Mouse (Mus musculus) T-helper 1 cell (primary cell): ENCODE data around the gene Map2k7.

ENCODE experiments used
- in situ Hi-C: fragments of 300-600 bp; cut with MboI, MseI; formaldehyde crosslinking; loops from one replicate; pipeline ENCODE4 v1.15.1; 2025; ENCODE audit warnings: high pct_unique_total_duplicates

Map2k7 gene

DNA sequence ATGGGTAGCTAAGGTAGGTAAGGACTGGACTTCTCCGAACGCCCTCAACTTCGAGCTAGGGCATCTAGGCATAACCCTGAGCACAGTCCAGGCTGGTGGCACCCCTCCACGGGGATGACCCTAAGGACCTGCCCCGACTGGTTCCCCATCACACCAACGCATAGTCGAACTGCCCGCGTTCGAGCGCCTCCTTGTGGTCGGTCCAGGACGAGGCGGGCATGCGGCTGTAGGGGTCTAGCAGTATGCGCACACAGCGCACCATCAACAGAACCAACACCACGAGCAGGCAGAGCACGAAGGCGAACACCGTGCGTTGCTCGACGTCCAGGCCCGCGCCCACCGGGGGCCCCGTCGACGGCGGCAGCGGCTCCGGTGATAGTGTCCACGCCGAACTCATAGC is 19.7 kb downstream of the Map2k7 start:
- in situ Hi-C loops, result no loop called here

DNA sequence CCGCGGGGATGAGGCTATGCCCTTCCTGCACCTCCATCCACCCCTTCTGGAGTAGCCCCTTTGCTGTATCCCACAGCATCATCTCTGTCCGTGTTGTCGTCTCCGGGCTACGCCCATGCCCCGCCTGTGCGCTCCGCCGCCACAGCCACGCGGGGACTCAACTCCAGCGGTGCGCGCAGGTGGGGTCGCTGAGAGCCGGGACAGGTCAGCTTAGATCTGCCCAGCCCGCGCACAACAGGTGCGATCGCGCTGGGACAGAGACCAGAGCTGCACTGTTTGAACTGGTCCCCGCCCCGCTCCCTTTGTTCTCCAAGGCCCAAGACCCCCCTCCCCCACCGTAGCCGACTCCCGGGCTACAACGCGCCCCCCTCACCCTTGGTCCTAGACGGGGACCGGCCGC is 20.1 kb downstream of the Map2k7 start:
- in situ Hi-C loops, result no loop called here

DNA sequence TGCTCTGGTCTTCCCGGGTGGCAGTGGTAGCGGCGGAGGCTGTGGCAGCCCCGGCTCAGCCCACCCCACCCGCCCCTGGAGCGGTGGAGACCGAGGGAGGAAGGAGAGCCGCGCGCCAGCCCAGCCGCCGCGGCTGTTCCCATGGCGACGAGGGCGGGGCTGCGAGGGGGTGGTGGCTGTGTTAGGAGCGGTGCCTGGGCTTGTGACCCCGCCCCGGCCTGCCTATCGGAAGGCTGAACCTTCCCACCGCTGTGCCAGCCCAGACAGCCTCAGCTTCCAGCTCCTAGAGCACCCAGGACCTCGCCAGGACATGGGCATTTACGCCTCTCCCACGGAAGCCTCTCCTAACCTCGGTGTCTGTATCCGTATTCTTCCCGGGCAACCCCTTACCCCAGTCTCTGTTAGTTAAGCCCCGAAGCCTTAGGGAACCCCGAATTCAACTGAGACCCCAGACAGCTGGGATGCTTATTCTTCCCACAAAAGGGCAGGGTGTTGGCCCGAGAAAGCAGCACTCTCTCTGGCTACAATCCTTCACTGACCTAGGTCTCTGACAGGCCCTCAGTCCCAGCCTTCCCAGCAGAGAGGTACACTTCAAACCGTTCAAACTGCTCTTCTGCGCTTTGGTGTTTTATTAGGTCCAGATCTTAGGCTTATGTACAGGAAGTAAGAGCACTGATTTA is 20.7 kb downstream of the Map2k7 start, which contains the start of gene Ctxn1:
Gene Ctxn1 (minus strand): TSS at position 150 of the 680 bp plus-strand sequence.
- in situ Hi-C loops, result no loop called here

DNA sequence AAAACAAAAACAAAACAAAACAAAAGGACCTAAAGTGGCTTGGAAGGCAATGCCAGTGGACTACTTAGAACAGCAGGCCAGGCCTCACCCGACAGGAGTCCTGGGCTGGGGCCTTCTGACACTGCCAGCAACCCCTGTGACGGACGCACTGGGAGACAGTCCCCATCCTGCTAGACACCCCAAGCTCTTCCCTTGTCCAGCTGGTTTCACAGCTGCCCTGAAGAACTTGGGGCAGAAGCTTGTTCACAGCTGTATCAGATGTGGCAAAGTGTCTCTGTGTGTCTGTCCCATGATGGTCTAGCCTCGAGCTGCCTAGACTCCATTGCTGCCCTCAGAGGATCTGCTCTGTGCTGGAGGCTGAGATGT is 21.2 kb downstream of the Map2k7 start:
- in situ Hi-C loops, result no loop called here

DNA sequence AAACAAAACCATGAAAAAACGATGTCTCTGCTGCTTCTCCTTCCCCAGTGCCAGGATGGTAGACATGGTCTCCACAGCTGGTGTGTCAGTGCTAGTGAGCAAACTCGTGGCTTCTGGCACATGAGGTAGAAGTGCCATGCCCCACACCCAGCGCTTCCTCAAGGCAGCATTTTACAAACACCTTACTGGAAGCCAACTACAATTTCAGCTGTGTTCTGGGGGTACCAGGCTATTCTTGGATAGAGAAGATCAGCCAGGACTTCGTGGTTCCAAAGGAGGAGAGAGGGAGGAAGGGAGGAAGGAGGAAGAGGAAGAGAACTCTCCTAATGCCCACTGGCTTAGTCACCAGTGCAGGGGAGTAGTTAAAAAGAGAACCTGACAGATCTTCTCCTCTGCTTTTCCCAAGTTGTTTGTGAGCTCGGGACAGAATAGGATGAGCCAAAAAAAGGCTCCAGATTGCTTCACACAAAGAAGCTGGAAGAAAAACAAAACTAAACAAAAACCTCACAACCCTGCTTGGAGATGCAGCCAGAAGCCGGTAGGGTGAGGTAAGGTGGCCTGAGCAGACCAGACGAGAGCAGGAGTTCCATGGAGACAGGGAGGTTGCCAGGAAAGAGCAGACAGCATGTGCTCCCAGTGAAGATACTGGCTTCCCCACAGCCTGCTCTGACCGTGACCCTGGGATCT is 24.7 kb downstream of the Map2k7 start:
- in situ Hi-C loops, result no loop called here

DNA sequence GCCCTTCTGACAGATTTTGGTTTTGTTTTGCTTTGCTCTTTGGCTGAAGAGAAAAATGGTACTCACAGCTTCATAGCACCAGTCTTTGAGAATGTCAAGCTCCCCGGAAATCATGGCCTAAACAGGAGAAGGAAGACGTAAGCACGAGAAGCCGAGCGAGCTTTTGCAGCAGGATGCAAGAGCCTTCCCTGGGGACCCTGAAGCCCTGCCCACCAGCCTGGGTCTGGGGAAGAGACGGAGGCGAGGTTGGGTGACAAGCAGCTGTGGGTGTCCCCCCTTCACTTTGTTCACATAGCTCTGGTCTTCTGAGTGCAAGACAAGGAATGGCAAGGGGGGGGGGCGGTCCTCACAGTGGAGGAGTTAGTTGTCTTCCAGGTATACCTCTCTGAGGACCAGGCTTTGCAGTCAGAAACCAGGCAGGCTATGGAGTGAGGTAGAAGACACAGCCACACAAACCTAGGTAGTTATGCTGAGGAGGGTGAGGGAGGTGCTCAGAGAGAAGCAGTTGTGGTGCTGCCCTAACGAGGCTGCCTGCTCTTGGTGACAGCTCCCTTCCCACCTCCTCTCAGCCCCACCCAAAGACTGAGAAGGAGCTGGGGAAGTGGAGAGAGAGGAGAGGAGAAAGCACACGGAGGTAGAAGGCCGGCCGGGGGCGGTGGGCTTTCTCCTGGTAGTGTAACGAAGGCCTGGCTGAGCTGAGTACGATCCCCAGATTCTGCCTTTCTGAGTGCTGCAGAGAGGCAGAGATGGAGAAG is 26.8 kb downstream of the Map2k7 start:
- in situ Hi-C loops, result no loop called here

DNA sequence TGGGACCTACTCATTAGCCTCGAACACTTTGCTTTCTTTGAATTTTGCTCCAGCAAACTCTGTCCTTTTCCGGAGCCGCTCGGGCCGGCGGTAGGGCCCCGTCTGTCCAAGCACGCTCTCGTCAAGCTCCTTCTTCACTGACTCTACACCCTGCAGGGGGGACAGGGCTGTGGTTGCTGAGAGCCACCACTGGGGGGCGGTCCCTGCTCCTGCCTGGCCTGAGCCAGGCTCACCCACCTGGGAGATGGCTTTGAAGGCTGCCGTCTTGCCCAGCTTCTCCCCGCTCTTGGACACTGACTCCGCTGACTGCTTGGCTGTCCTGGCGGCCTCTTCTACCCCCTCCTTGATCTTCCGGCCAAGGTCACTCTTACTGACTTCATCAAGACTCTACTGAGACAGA is 29.1 kb downstream of the Map2k7 start:
- in situ Hi-C loops, result no loop called here

DNA sequence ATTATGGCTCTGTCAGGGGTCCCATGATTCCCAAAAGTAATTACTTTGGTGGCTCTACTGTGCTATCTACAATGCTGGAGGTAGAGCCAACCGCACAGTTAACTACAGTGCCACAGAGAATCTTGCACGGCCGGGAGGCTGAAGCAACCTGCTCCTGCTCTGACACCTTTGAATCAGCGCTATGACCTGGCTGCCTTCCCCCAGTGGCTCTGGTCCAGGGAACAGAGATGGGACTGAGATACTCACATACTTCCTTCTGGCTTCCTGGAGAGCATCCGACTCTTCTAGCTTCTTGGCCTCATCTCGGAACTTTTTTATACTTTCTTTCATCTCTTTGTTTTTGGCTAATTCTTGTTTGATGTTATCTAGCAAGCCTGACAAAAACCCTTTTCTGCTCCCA is 31.1 kb downstream of the Map2k7 start:
- in situ Hi-C loops, result no loop called here

DNA sequence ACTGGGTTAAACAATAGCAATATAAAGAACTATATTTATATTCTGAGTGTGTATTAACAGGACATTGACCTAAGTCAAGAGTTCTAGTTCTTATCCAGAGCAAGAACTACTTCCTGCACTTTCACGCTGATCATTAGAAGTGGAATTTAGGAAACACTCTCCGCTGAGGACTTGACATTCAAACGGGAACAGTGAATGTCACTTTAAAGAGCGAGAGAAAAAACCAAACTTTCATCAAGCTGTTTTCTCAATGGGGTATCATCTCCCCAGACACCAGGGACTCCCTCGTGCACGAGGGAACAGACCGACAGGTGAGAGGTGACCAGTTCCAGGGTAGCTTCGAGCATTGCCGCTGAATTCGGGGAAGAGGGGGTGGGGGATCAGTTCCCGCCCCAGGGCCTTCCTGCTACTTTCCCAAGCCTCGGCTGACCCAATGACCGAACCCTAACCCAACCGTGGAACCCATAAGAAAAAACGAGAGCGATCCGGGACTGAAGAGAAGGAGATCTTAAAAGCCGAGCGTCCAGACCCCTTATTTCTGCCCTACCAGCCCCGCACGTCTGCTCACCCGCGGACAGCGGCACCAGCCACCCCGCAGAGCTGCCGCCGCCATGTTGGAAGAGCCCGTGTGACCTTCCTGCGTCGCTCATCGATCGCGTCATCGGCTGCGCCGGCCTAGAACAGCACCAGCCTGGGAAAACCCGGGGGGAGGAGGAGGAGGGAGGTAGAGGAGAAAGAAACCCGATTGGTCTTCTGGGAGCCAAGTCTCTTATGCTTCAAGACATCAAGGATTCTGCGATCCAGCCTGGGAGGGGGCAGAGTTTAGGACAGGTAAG is 37.0 kb downstream of the Map2k7 start, which contains the start of gene Timm44:
Gene Timm44 (minus strand): TSS at position 639 of the 836 bp plus-strand sequence.
- in situ Hi-C loops, result no loop called here

DNA sequence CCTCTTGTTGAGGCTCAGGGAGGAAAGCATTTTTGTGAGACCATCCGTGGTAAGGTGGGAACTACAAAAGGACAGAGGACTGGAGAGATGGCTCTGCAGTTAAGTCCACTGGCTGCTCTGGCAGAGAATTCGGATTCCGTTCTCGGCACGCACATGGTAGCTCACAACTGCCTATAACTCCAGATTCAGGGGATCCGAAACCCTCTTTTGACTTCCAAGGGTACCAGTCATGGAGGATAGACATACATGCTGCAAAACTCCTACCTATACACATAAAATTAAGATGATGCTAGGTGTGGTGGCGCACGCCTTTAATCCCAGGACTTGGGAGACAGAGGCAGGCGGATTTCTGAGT is 37.5 kb downstream of the Map2k7 start:
- in situ Hi-C loops, result no loop called here

DNA sequence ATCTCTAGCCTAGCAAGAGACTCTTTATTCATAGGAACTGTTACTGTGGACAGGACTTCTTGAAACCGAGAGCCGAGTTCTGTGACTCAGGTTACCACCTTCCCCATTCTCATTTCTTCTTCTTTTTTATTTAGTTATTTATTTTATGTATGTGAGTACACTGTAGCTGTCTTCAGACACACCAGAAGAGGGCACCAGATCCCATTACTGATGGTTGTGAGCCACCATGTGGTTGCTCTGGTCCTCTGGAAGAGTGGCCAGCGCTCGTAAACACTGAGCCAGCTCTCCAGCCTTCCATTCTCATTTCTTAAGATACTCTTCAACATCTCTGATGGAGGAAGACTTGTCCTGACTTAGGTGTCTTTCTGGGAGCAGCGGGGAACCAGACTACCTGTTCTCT is 54.2 kb downstream of the Map2k7 start:
- in situ Hi-C loops, result no loop called here
